Mouse (Mus musculus) left cerebral cortex, adult 11 months (tissue): ENCODE results near the gene Dck.

Experiments
- DNase-seq: peaks from one replicate; pipeline ENCODE4 v3.0.0; 2022; ENCODE audit warnings: low spot score

The Dck gene

GRCm38 (mm10) chr5:88791256-88792245 lies 26.8 kb downstream of the Dck start:
- DNase-seq: no peak

- DNase-seq: no peak
These were observed 28.9 kb downstream of the Dck start for GRCm38 (mm10) chr5:88793676-88794075.

GRCm38 (mm10) chr5:88795910-88796584 lies 31.3 kb downstream of the Dck start:
- DNase-seq: no peak

GRCm38 (mm10) chr5:88796588-88796987 lies 31.8 kb downstream of the Dck start:
- DNase-seq: no peak

- no peak for DNase-seq
These were observed 32.3 kb downstream of the Dck start for GRCm38 (mm10) chr5:88797121-88797520.

- no peak for DNase-seq
These were observed 40.8 kb downstream of the Dck start for GRCm38 (mm10) chr5:88805616-88806015.

- DNase-seq: no peak
These were observed 41.5 kb downstream of the Dck start for GRCm38 (mm10) chr5:88806278-88806677.

- DNase-seq: no peak
These were observed 42.5 kb downstream of the Dck start for GRCm38 (mm10) chr5:88807342-88807741.

- DNase-seq: no peak
These were observed 48.4 kb downstream of the Dck start for GRCm38 (mm10) chr5:88813188-88813587.

GRCm38 (mm10) chr5:88814552-88814951 lies 49.8 kb downstream of the Dck start:
- no peak for DNase-seq

GRCm38 (mm10) chr5:88821542-88821941 lies 56.7 kb downstream of the Dck start:
- no peak for DNase-seq

- no peak for DNase-seq
These were observed 60.0 kb downstream of the Dck start for GRCm38 (mm10) chr5:88824838-88825237.

- DNase-seq: no peak
These were observed 65.2 kb downstream of the Dck start for GRCm38 (mm10) chr5:88829835-88830571.

- no peak for DNase-seq
These were observed 66.1 kb downstream of the Dck start for GRCm38 (mm10) chr5:88830880-88831279.

GRCm38 (mm10) chr5:88831935-88832334 lies 67.1 kb downstream of the Dck start:
- DNase-seq: no peak
